In the genomic region with DNA sequence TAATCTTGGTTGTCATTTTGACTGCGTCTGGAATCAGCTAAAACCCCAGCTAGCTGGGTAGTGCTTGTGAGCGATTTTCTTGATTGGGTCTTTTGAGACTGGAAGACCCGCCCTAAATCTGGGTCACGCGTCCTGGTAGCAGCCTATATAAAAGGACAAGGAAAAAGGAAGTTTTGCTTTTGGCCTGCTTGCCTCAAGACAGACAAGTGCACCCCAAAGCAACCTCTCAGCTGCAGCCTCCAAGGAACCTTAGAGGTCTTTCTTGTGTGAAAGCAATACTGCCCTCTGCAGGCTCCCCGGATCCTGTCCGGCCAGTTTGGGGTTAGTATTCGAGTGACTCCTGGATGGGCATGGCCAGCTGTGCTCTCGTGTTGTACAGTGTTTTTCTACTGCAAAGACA, we compare ENCODE assay signal across 8 mouse cellular contexts. TPM values are rescaled to one million over a fixed set of nuclear protein-coding genes. Genes with fewer than 3 reads are reported as not detected.
DNase-seq lines count a peak whose midpoint lies in the region; ATAC-seq and TF ChIP-seq lines count a peak whose summit lies in the region.

No protein-coding gene starts in this region.

- H3K27me3 ChIP-seq in hindbrain, embryonic 12.5 days = peaks cover 27% of the 10 kb centered on the region
- no peaks in the 10 kb centered on the region for H3K27me3 ChIP-seq in lung, postnatal 0 days (replicated peaks; ENCODE audit: insufficient read depth, low read length)

- peak overlapping the region; percentile 80 for H3K4me2 ChIP-seq in hindbrain, embryonic 12.5 days (replicated peaks)
- peak overlapping the region; percentile 80 for H3K4me2 ChIP-seq in lung, postnatal 0 days (replicated peaks; ENCODE audit: low read depth, low read length)

- no peak overlapping the region for H3K4me3 ChIP-seq in hindbrain, embryonic 12.5 days
- peak overlapping the region; percentile 67 for H3K4me3 ChIP-seq in lung, postnatal 0 days (ENCODE audit: low read depth, low read length)

- no peaks in the 10 kb centered on the region for H3K36me3 ChIP-seq in hindbrain, embryonic 12.5 days
- H3K36me3 ChIP-seq in lung, postnatal 0 days (ENCODE audit: insufficient read depth, low read length) = peaks cover 4% of the 10 kb centered on the region; the same call in 1 of the 2 replicates

- ATAC-seq in hindbrain, embryonic 12.5 days (ENCODE audit: low FRiP score) = peak; percentile 46; the same call in 1 of the 2 replicates
- ATAC-seq in lung, postnatal 0 days = peak; percentile 89

- TF ChIP-seq EP300 in lung, postnatal 0 days (IDR thresholded peaks at IDR 0.05) = no peak

- no peak overlapping the region for H3K9ac ChIP-seq in hindbrain, embryonic 12.5 days
- H3K9ac ChIP-seq in lung, postnatal 0 days (replicated peaks; ENCODE audit: low read depth) = peak overlapping the region; percentile 73; the same call in 1 of the 2 replicates

- H3K4me1 ChIP-seq in hindbrain, embryonic 12.5 days = peaks cover 6% of the 10 kb centered on the region
- H3K4me1 ChIP-seq in lung, postnatal 0 days (ENCODE audit: insufficient read depth, low read depth, low read length) = no peaks in the 10 kb centered on the region

- no peak overlapping the region for H3K27ac ChIP-seq in hindbrain, embryonic 12.5 days
- H3K27ac ChIP-seq in lung, postnatal 0 days (ENCODE audit: low read length) = peak overlapping the region; percentile 84

- no peaks in the 10 kb centered on the region for H3K9me3 ChIP-seq in hindbrain, embryonic 12.5 days (replicated peaks)
- H3K9me3 ChIP-seq in lung, postnatal 0 days (ENCODE audit: low read length) = no peaks in the 10 kb centered on the region

- TF ChIP-seq CTCF in lung, postnatal 0 days (IDR thresholded peaks at IDR 0.05) = peak; percentile 81

- DNase-seq in NIH3T3 (ENCODE audit: low read depth) = peak; percentile 91
- DNase-seq in cerebellum, postnatal 10 days = peak; percentile 82 to 84
- DNase-seq in frontal cortex, postnatal 10 days (ENCODE audit: low spot score in 2 of 2) = peak; percentile 57 to 67
- DNase-seq in layer of hippocampus, postnatal 10 days (ENCODE audit: low spot score in 2 of 2) = peak; percentile 71 to 79
- peak; percentile 95 for DNase-seq in lung, postnatal 0 days (ENCODE audit: low spot score)
- peak; percentile 75 for DNase-seq in ovary, postnatal 14 days (ENCODE audit: low spot score)
- peak; percentile 90 for DNase-seq in thymus, postnatal 14 days

- 17% methylated on average over 9 of the region's 9 CpGs for WGBS in hindbrain, embryonic 12.5 days
- 6% methylated on average over 9 of the region's 9 CpGs for WGBS in lung, postnatal 0 days

RNA-seq across cellular contexts. Expression of gene Dtx3l, which starts 0.7 kb away (rescaled TPM):
- polyA plus RNA-seq in hindbrain, embryonic 12.5 days (2016; fragmentation: Nextera tagmentation; extraction: Ambion mirVana) = 2.0 and 2.3 TPM in 2 replicates
- total RNA-seq in layer of hippocampus, postnatal 10 days (2021) = 1 to 10 TPM; 2.9 to 3.3 TPM
- 6.2 and 6.4 TPM in 2 replicates for polyA plus RNA-seq in lung, postnatal 0 days (2015; fragmentation: Nextera tagmentation; extraction: Ambion mirVana)

RNA-seq across cellular contexts. Expression of gene Parp9, which starts 1.4 kb away (rescaled TPM):
- 2.3 and 2.4 TPM in 2 replicates for polyA plus RNA-seq in hindbrain, embryonic 12.5 days (2016; fragmentation: Nextera tagmentation; extraction: Ambion mirVana)
- total RNA-seq in layer of hippocampus, postnatal 10 days (2021) = 1 to 10 TPM; 1.9 to 2.3 TPM
- 14.2 and 14.6 TPM in 2 replicates for polyA plus RNA-seq in lung, postnatal 0 days (2015; fragmentation: Nextera tagmentation; extraction: Ambion mirVana)

RNA-seq across cellular contexts. Expression of gene Kpna1, which starts 38.9 kb away (rescaled TPM):
- 84.0 and 86.8 TPM in 2 replicates for polyA plus RNA-seq in hindbrain, embryonic 12.5 days (2016; fragmentation: Nextera tagmentation; extraction: Ambion mirVana)
- total RNA-seq in layer of hippocampus, postnatal 10 days (2021) = 100 to 1,000 TPM in 1 of 2 experiments, 10 to 100 TPM in 1; 96.2 to 102 TPM
- polyA plus RNA-seq in lung, postnatal 0 days (2015; fragmentation: Nextera tagmentation; extraction: Ambion mirVana) = 16.7 and 19.0 TPM in 2 replicates
